Mouse (Mus musculus) thymus, postnatal 0 days (tissue): ENCODE measurements around the gene Arhgef18. TPM values are rescaled to one million over a fixed set of nuclear protein-coding genes. Genes with fewer than 3 reads are reported as not detected.
A peak's percentile ranks its signal among the peaks of the same experiment; 100 is the strongest.

Experiments used
- DNase-seq: peaks from one replicate; pipeline ENCODE4 v3.0.0-alpha.2; 2015; ENCODE audit warnings: low spot score
- polyA plus RNA-seq: library from polyadenylated mRNA; unstranded; fragments of >200 nt; fragmentation: Nextera tagmentation; extraction: Ambion mirVana; gene quantifications from 2 replicates; pipeline ENCODE4 v1.2.1, GENCODE M21; 2015

Arhgef18 gene
- polyA plus RNA-seq, 1 experiment from 2014 or later = 9.2 TPM

GRCm38 (mm10) chr8:3394600-3394999 lies 1.8 kb downstream of the Arhgef18 start:
- no peak for DNase-seq

DNA sequence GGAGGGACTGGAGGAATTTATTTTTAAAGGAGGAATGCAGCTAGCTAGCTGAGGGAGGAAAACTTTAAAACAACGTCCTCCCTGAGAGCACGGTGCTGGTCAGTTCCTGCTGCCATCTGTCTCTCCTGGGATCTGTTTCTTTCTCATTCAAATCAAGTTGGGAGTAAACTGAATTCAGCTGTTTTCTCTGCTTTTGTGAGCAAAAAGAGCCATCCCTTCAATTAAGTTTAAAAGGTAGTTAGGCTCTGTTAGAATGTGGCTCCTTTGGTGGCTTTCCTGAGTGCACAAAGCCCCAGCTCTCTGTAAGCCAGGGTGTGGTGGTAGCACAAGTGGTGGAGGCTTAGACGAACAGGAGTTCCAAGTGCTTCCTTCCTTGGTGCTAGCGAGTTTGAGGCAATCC lies 2.4 kb downstream of the Arhgef18 start:
- no peak for DNase-seq

- DNase-seq = no peak
Measured at GRCm38 (mm10) chr8:3397597-3397996, 4.8 kb downstream of the Arhgef18 start.

DNA sequence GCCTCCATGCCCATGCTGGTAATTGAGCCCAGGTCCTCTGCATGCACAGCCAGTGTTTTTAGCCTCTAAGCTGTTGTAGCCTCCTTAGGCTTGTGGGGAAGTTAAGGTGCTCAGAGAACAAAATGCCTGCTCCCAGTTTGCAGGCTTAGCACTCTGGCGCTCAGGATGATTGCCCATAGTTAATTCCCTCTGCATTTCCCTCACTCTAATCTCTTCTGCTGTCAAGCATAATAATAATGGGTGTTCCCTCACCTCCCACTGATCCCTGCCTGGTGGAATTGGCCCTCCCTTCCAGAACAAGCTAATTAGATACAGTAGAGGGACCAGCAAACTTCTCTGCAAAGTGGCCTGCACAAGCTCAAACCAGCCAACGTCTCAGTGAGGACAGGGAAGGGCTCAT lies 7.7 kb downstream of the Arhgef18 start:
- DNase-seq = no peak

- DNase-seq = no peak
Measured at GRCm38 (mm10) chr8:3407417-3407816, 14.6 kb downstream of the Arhgef18 start.

DNA sequence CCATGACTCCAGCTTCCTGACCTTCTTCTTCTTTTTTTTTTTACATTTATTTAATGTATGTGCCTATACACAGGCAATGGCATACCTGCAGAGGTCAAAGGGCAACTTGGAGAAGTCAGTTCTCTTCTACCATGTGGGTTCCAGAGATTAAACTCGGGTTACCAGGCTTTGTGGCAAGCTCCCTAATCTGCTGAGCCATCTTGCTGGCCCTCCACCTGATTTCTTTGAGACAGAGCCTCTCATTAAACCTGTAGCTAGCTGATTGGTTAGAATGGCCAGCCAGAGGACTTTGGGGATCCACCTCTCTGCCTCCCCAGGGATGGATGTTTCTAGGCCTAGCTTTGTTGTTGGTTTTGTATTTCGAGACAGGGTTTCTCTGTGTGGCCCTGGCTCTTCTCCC lies 18.3 kb downstream of the Arhgef18 start:
- no peak for DNase-seq

- no peak for DNase-seq
Measured at GRCm38 (mm10) chr8:3411901-3412301, 19.1 kb downstream of the Arhgef18 start.

DNA sequence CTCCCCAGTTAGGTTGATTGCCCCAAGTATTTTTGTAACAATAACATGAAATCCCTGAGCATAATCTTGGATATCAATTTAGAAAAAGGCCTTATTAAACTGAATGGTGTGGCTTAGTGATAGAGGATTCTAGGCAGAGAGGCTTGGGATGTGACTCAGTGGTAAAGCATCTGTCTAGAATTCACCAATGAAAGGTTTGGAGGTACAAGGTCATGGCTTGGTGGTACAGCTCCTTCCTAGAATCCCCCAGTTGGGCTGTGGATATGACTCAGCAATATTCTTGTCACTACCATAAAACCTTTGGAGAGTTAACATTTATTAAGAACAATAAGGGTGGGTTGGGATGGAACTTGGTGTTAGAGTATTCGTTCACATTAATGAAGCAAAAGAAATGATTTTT lies 20.0 kb downstream of the Arhgef18 start:
- no peak for DNase-seq

- no peak for DNase-seq
Measured at GRCm38 (mm10) chr8:3414639-3415190, 21.9 kb downstream of the Arhgef18 start.

- DNase-seq = no peak
Measured at GRCm38 (mm10) chr8:3415259-3415658, 22.5 kb downstream of the Arhgef18 start.

DNA sequence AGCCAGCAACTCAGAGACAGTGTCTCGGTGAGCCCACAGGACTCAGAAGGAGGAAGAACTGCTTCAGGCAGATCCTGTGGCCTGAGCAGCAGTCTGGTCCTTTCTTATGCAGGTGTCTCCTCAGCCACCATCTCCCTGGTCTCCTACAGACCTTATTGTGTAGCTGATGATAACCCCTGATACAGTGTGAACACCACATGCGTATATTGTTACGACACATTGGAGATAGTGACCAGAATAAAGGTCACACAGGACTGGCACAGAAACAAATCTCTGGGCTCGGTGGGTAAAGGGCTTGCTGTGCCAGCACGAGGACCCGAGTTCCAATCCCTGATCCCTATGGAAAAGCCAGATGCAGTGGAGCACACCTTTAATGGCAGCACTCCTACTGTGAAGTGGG lies 22.9 kb downstream of the Arhgef18 start:
- no peak for DNase-seq

GRCm38 (mm10) chr8:3416846-3417245 lies 24.0 kb downstream of the Arhgef18 start:
- no peak for DNase-seq

DNA sequence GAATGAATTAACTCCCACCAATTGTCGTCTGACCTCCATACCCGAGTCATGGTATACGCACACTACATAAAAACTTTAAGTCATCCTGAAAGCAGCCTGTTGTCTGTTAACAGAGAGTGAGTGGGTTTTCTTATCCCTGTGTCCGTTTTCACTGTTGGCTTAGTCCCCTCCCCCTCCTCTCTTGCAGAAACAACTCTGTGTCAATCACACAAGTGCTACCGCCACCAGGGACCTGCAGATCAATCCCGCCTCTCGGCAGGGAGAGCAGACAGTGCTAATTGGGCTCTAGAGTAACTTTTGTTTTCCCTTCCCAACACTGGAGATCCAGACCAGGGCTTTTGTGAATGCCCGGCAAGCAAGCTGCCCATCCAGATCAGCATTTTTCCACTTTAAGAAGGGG lies 24.6 kb downstream of the Arhgef18 start:
- DNase-seq = no peak

GRCm38 (mm10) chr8:3418101-3418500 lies 25.3 kb downstream of the Arhgef18 start:
- DNase-seq = no peak

- no peak for DNase-seq
Measured at GRCm38 (mm10) chr8:3420105-3420706, 27.4 kb downstream of the Arhgef18 start.

DNA sequence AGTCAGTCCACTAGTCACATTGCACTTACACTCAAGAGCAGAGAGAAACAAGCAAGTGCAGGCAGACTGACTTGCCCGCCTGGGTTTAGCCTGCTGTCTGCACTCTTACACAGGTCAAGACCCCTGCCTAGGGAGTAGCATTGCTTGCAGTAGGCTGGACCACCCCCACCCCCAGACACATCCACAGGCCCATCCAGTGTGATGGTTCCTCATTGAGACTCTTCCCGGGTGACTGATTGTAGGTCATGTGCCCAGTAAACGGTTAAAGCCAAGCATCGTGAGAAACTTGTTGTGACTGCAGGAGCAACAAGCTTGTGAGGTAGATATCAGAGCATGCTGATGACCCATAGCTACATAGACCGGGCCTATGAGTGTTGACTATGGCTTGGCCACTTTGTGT lies 28.7 kb downstream of the Arhgef18 start:
- DNase-seq = no peak

DNA sequence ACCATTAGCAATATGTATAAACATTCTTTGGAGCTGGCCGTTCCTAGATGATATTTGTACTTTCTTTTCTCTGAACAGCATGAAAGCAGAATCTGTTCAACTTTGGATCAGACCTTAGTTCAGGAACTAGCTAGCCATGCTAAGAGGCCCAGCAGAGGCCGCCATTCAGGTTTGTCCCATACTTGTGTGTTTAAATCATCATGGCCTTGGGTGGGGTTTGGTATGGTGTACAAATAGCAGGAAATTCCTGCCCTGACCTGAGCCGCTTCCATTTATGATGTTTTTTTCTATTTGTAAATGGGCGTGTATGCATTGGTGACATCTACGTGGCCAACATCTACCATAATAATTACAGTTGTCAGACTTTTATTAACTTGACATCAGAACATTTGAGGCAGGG lies 32.4 kb downstream of the Arhgef18 start:
- DNase-seq = no peak

DNA sequence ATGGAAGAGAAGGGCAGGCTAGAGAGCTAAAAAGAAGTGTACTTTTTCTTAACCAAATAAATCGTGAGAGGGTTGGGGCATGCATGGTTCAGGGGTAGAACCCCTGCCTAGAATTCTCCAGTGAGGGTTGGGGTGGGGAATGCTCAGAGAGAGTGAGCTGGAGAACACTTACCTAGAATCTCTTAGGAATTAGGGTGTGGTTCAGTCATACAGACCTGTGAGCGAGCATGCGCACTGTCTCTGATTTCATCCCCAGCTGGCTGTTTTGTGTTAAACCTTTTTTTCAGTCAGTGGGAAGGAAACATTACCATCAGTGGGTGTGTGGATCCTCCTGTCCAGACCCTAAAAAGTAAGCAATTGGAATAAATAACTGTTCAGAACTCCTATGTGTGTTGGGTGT lies 33.4 kb downstream of the Arhgef18 start:
- no peak for DNase-seq

GRCm38 (mm10) chr8:3428426-3428825 lies 35.6 kb downstream of the Arhgef18 start:
- DNase-seq = no peak

GRCm38 (mm10) chr8:3429966-3430365 lies 37.2 kb downstream of the Arhgef18 start:
- no peak for DNase-seq

GRCm38 (mm10) chr8:3431113-3431512 lies 38.3 kb downstream of the Arhgef18 start:
- no peak for DNase-seq

GRCm38 (mm10) chr8:3436492-3436891 lies 43.7 kb downstream of the Arhgef18 start:
- no peak for DNase-seq

GRCm38 (mm10) chr8:3439510-3439909 lies 46.7 kb downstream of the Arhgef18 start:
- peak; percentile 10 for DNase-seq

DNA sequence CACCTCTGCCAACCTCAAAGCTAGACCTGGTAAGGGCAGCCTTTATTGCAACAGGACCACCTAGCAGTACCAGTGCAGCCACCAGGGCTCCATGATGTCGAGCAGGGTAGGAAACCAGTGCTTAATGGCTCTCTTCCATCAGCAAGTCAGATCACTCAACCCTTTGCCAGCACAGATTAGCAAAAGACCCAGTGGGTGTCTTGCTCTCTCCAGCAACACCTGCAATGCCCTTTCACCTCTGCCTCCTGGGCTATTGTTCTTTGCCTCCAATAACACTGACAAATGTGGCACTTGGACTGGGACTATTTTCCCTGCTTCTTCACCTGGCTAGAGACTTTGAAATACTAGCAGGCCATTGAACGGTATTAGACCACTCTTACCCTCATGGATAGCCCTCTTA lies 56.4 kb downstream of the Arhgef18 start:
- no peak for DNase-seq
